Mouse (Mus musculus) liver, adult 2 months (tissue): ENCODE data around the gene Zmiz2. TPM values are rescaled to one million over a fixed set of nuclear protein-coding genes. Genes with fewer than 3 reads are reported as not detected.
A peak's percentile ranks its signal among the peaks of the same experiment; 100 is the strongest.

Source experiments
- DNase-seq: peaks from one replicate; pipeline ENCODE4 v3.0.0-alpha.2; 2011; ENCODE audit warnings: low read depth, low spot score; ENCODE audit errors: extremely low read depth
- H3K27ac ChIP-seq: fragments of 200-500 bp; replicated peaks from 2 replicates; pipeline ENCODE4 v1.5.1; 2012; ENCODE audit warnings: low read depth, mild to moderate bottlenecking, control low read depth, inconsistent platforms, low read length; ENCODE audit not compliant: insufficient read depth
- H3K27me3 ChIP-seq: fragments of 200-500 bp; 2 replicates; pipeline ENCODE4 v1.6.1; 2012; ENCODE audit warnings: mild to moderate bottlenecking, moderate library complexity, low read length, inconsistent platforms; ENCODE audit not compliant: control insufficient read depth, insufficient read depth
- H3K36me3 ChIP-seq: fragments of 200-500 bp; 2 replicates; pipeline ENCODE4 v1.6.1; 2012; ENCODE audit warnings: low read length, inconsistent platforms; ENCODE audit not compliant: control insufficient read depth, insufficient read depth
- H3K4me1 ChIP-seq: fragments of 200-500 bp; 2 replicates; pipeline ENCODE4 v1.6.1; 2011; ENCODE audit warnings: low read length; ENCODE audit not compliant: control insufficient read depth, insufficient read depth
- H3K4me3 ChIP-seq: fragments of 200-500 bp; 2 replicates; pipeline ENCODE4 v1.5.1; 2011; ENCODE audit warnings: low read depth, mild to moderate bottlenecking, control low read depth, low read length, moderate library complexity; ENCODE audit not compliant: insufficient read depth
- H3K79me2 ChIP-seq: fragments of 200-500 bp; 2 replicates; pipeline ENCODE4 v1.6.1; 2012; ENCODE audit warnings: inconsistent platforms, mild to moderate bottlenecking, low read length, moderate library complexity; ENCODE audit not compliant: control insufficient read depth, insufficient read depth
- H3K9ac ChIP-seq: fragments of 200-500 bp; 2 replicates; pipeline ENCODE4 v1.6.1; 2012; ENCODE audit warnings: low read depth, mild to moderate bottlenecking, control low read depth, inconsistent platforms, low read length
- CTCF ChIP-seq: fragments of 200-500 bp; IDR thresholded peaks from 2 replicates; pipeline ENCODE4 v1.5.1; 2011; ENCODE audit warnings: low read depth, low read length, control low read depth
- POLR2A ChIP-seq: fragments of 200-500 bp; IDR thresholded peaks from 2 replicates; pipeline ENCODE4 v1.6.1; 2011; ENCODE audit warnings: low read length, control low read depth; ENCODE audit not compliant: insufficient read depth; ENCODE audit errors: extremely low read depth
- WGBS: fragments of 180-500 bp; shearing (Covaris S2); methylation state at CpG from one replicate; pipeline ENCODE4 v1.1.7; 2018; 5-methylcytosine and 5-hydroxymethylcytosine counted together
- polyA plus RNA-seq: library from polyadenylated mRNA; depleted of rRNA; stranded (reverse); fragments of >200 nt; gene quantifications from 2 replicates; pipeline ENCODE4 v1.2.3, GENCODE M21; 2012
- total RNA-seq: library from RNA; depleted of rRNA; stranded (reverse); fragments of >200 nt; gene quantifications from 2 replicates; pipeline ENCODE4 v1.2.3, GENCODE M21; 2014

The Zmiz2 gene
- total and polyA plus RNA-seq, 2 experiments, result 3.0 to 14.7 TPM

GRCm38 (mm10) chr11:6402515-6403510, 13.9 kb downstream of the Zmiz2 start:
- Histone ChIP-seq H3K4me1 (no peaks in the 10 kb centered on the region), H3K36me3 (peaks cover 11% of the 10 kb centered on the region; the same call in 1 of the 2 replicates), H3K79me2 (no peaks in the 10 kb centered on the region), H3K27ac (no peak overlapping the region), H3K4me3 (no peak overlapping the region), H3K9ac (no peak overlapping the region), H3K27me3 (no peaks in the 10 kb centered on the region)
- TF ChIP-seq POLR2A, result no peak
- TF ChIP-seq CTCF, result peak; percentile 91
- WGBS, result 87% methylated on average over 19 of the region's 19 CpGs
- no peak for DNase-seq

- Histone ChIP-seq H3K36me3 (peaks cover 11% of the 10 kb centered on the region; the same call in 1 of the 2 replicates), H3K4me3 (no peak overlapping the region), H3K27me3 (no peaks in the 10 kb centered on the region), H3K27ac (no peak overlapping the region), H3K9ac (no peak overlapping the region), H3K79me2 (no peaks in the 10 kb centered on the region), H3K4me1 (no peaks in the 10 kb centered on the region)
- 99% methylated on average over 5 of the region's 5 CpGs for WGBS
- DNase-seq, result no peak
- TF ChIP-seq POLR2A, result no peak
- no peak for TF ChIP-seq CTCF
Measured at GRCm38 (mm10) chr11:6403830-6404405, 15.0 kb downstream of the Zmiz2 start.

- TF ChIP-seq POLR2A, result no peak
- Histone ChIP-seq H3K9ac (no peak overlapping the region), H3K4me3 (no peak overlapping the region), H3K4me1 (no peaks in the 10 kb centered on the region), H3K27ac (0 out of 2 replicates have a peak overlapping the region, but pooled peaks have one; percentile 12), H3K27me3 (no peaks in the 10 kb centered on the region), H3K36me3 (peaks cover 9% of the 10 kb centered on the region; the same call in 1 of the 2 replicates), H3K79me2 (no peaks in the 10 kb centered on the region)
- WGBS, result 86% methylated on average over 9 of the region's 9 CpGs
- DNase-seq, result no peak
Measured at GRCm38 (mm10) chr11:6404699-6405566, 16.1 kb downstream of the Zmiz2 start.

GRCm38 (mm10) chr11:6405591-6406081, 16.8 kb downstream of the Zmiz2 start:
- H3K79me2 ChIP-seq, result no peaks in the 10 kb centered on the region
- peaks cover 8% of the 10 kb centered on the region; the same call in 1 of the 2 replicates for H3K36me3 ChIP-seq
- 85% methylated on average over 4 of the region's 4 CpGs for WGBS
- no peak for TF ChIP-seq CTCF
- TF ChIP-seq POLR2A, result no peak
- H3K27me3 ChIP-seq, result no peaks in the 10 kb centered on the region
- no peak overlapping the region for H3K9ac ChIP-seq
- no peak for DNase-seq
- no peak overlapping the region for H3K4me3 ChIP-seq
- 0 out of 2 replicates have a peak overlapping the region, but pooled peaks have one; percentile 12 for H3K27ac ChIP-seq
- H3K4me1 ChIP-seq, result no peaks in the 10 kb centered on the region
